ENCODE assay signal across 8 mouse cellular contexts in genomic region chr5:125709160-125709559, GRCm38 (mm10).
A peak's percentile ranks its signal among the peaks of the same experiment; 100 is the strongest.
DNase-seq lines count a peak whose midpoint lies in the region; ATAC-seq and TF ChIP-seq lines count a peak whose summit lies in the region.

No protein-coding gene starts in this region.

- H3K36me3 ChIP-seq in neural tube, embryonic 15.5 days = no peaks in the 10 kb centered on the region
- no peaks in the 10 kb centered on the region for H3K36me3 ChIP-seq in hindbrain, postnatal 0 days (ENCODE audit: insufficient read depth, low read length)

- intact Hi-C loops in left cerebral cortex, postnatal 4 days (cut with DNase I) = no loop called here

- no peaks in the 10 kb centered on the region; the same call in 1 of the 2 replicates for H3K4me1 ChIP-seq in neural tube, embryonic 15.5 days
- H3K4me1 ChIP-seq in hindbrain, postnatal 0 days (ENCODE audit: insufficient read depth, low read length) = peaks cover 7% of the 10 kb centered on the region; the same call in 1 of the 2 replicates

- DNase-seq in CD4-positive, CD25-positive, alpha-beta regulatory T cell, adult 2 months (ENCODE audit: low read depth, low spot score) = peak; percentile 2
- peak; percentile 57 for DNase-seq in neural tube, embryonic 10.5 days (ENCODE audit: extremely low spot score, low spot score)
- DNase-seq in cerebellum, postnatal 14 days = peak; percentile 76 to 86
- peak; percentile 87 for DNase-seq in hindbrain, postnatal 0 days (ENCODE audit: low spot score)
- peak; percentile 83 for DNase-seq in left cerebral cortex, postnatal 4 days
- peak; percentile 11 for DNase-seq in skeletal muscle tissue, adult 2 months (ENCODE audit: low read depth, low spot score)

- H3K4me2 ChIP-seq in neural tube, embryonic 15.5 days = no peak overlapping the region
- H3K4me2 ChIP-seq in hindbrain, postnatal 0 days (ENCODE audit: low read depth, low read length) = no peak overlapping the region

- 1% methylated on average over 3 of the region's 3 CpGs for WGBS in neural tube, embryonic 15.5 days
- 6% methylated on average over 3 of the region's 3 CpGs for WGBS in hindbrain, postnatal 0 days

- no peak overlapping the region for H3K4me3 ChIP-seq in neural tube, embryonic 15.5 days (replicated peaks)
- no peak overlapping the region for H3K4me3 ChIP-seq in hindbrain, postnatal 0 days (ENCODE audit: low read length)

- ATAC-seq in CD4-positive, CD25-positive, alpha-beta regulatory T cell, adult 4 months = no peak
- ATAC-seq in neural tube, embryonic 15.5 days (ENCODE audit: low FRiP score) = no peak
- no peak for ATAC-seq in hindbrain, postnatal 0 days

- no peak overlapping the region for H3K27ac ChIP-seq in neural tube, embryonic 15.5 days (replicated peaks)
- H3K27ac ChIP-seq in hindbrain, postnatal 0 days = no peak overlapping the region

- H3K9me3 ChIP-seq in neural tube, embryonic 15.5 days (replicated peaks) = no peaks in the 10 kb centered on the region
- H3K9me3 ChIP-seq in hindbrain, postnatal 0 days (ENCODE audit: low read length) = no peaks in the 10 kb centered on the region

- no peak overlapping the region for H3K9ac ChIP-seq in neural tube, embryonic 15.5 days (replicated peaks)
- H3K9ac ChIP-seq in hindbrain, postnatal 0 days (replicated peaks; ENCODE audit: low read length) = no peak overlapping the region

- H3K27me3 ChIP-seq in neural tube, embryonic 15.5 days (replicated peaks) = no peaks in the 10 kb centered on the region
- H3K27me3 ChIP-seq in hindbrain, postnatal 0 days (ENCODE audit: insufficient read depth, low read length) = no peaks in the 10 kb centered on the region

- TF ChIP-seq CTCF in hindbrain, postnatal 0 days (IDR thresholded peaks at IDR 0.05; ENCODE audit: low read depth) = peak; percentile 73

Comparison
In these comparisons a context has a peak if more than half of its experiments do, and no peak if none do; other contexts are left out.
1. DNase-seq: peak in every context shown above with its lines; median percentile 87 in hindbrain, postnatal 0 days; 83 in left cerebral cortex, postnatal 4 days; 81 in cerebellum, postnatal 14 days; 57 in neural tube, embryonic 10.5 days; 11 in skeletal muscle tissue, adult 2 months; 2 in CD4-positive, CD25-positive, alpha-beta regulatory T cell, adult 2 months.